Mouse (Mus musculus): ENCODE results near the gene Cavin3.

GRCm38 (mm10) chr7:105487104-105487876 lies 5.2 kb upstream of the Cavin3 start:
- no peak for TF ChIP-seq CTCF (IDR thresholded peaks at IDR 0.05; ENCODE audit: low read depth, low read length)
- no peak for TF ChIP-seq TAL1 (conservative IDR thresholded peaks at IDR 0.05; ENCODE audit: low read depth, low read length)
- no peak for TF ChIP-seq GATA1 (IDR thresholded peaks at IDR 0.05; ENCODE audit: borderline replicate concordance, low read length)
- no peak for TF ChIP-seq GATA2 (IDR thresholded peaks at IDR 0.05; ENCODE audit: borderline replicate concordance, low read depth, low read length)

Data from G1E (cell line).